Mouse (Mus musculus) T-cell, adult 2 months (primary cell): ENCODE results near the gene Mapk14.
"Not testable (repeated sequence)": the region's sequence is repeated elsewhere in the genome, so short reads cannot be mapped to it uniquely, and the experiment has no call there.

Experiments used
- DNase-seq: peaks from one replicate; pipeline ENCODE4 v3.0.0; 2022; ENCODE audit warnings: low spot score

Mapk14 gene

GRCm38 (mm10) chr17:28743145-28743866 is 52.2 kb downstream of the Mapk14 start:
- no peak for DNase-seq

GRCm38 (mm10) chr17:28743916-28744315 is 52.8 kb downstream of the Mapk14 start:
- no peak for DNase-seq

GRCm38 (mm10) chr17:28745773-28746172 is 54.6 kb downstream of the Mapk14 start:
- no peak for DNase-seq

GRCm38 (mm10) chr17:28748001-28748400 is 56.9 kb downstream of the Mapk14 start:
- DNase-seq: no peak

- peak; percentile 20 for DNase-seq
Observed at GRCm38 (mm10) chr17:28750580-28750979, 59.5 kb downstream of the Mapk14 start.

- DNase-seq: no peak
Observed at GRCm38 (mm10) chr17:28756447-28756846, 65.3 kb downstream of the Mapk14 start.

GRCm38 (mm10) chr17:28757470-28757869 is 66.3 kb downstream of the Mapk14 start:
- DNase-seq: no peak

- no peak for DNase-seq
Observed at GRCm38 (mm10) chr17:28760736-28761312, 69.7 kb downstream of the Mapk14 start.

- peak; percentile 69 for DNase-seq
Observed at GRCm38 (mm10) chr17:28761871-28762270, 70.7 kb downstream of the Mapk14 start.

DNA sequence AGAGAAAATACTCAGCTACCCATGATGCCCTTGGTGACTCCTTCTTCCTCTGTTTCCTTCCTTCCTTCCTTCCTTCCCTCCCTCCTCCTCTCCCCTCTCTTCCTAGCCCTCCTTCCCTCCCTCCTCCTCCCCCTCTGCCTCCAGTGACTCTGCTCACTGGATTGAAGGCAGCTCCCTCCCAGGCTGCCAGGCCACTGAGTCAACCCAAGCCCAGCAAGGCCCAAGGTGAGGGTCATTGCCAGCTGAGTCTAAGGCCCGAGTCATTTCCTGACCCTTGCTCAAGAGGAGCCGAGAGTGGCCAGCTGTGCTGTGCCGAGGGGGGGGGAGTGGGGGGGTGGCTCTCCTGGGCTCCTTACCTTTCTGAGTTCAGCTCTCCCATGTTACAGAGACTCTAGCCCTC is 75.1 kb downstream of the Mapk14 start:
- no peak for DNase-seq

DNA sequence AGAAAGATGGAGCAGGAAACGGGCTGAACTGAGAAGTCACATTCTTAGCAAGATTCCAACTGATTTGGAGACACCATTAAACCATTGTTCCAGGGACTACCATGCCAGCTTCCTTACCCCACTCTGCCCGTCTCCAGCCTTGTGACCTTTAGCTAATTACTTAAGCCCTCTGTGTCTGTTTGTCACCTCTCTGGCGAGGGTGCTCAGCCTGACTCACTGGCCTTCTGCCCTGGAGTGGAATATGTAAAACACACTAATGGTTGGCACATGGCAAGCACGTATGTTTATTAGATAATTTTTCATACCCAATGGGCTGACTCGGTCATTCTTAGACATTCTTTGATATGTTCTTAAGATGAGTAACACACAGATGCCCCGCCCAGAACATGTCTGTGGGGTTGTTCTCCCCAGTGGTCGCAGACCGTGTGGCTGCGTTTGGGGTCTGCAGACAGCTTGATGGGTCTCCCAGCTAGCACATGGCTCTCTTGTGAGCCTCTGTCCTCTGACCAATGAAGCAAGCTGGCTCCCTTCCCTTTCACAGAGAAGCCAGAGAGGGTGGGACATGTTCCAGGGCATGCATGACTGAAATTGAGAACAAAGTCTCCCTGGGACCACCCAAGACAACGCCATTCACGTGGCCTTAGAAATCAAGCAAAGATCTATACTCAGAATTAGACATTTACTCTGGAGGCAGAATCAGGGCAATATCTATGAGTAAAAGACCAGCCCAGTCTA is 75.8 kb downstream of the Mapk14 start:
- DNase-seq: no peak

GRCm38 (mm10) chr17:28769121-28769874 is 78.2 kb downstream of the Mapk14 start, which contains the start of gene Mapk13:
Gene Mapk13 (plus strand): TSS chr17:28769297.
- peak; percentile 20 for DNase-seq

GRCm38 (mm10) chr17:28769875-28770421 is 78.8 kb downstream of the Mapk14 start:
- peak; percentile 6 for DNase-seq

GRCm38 (mm10) chr17:28771289-28771688 is 80.2 kb downstream of the Mapk14 start:
- no peak for DNase-seq

DNA sequence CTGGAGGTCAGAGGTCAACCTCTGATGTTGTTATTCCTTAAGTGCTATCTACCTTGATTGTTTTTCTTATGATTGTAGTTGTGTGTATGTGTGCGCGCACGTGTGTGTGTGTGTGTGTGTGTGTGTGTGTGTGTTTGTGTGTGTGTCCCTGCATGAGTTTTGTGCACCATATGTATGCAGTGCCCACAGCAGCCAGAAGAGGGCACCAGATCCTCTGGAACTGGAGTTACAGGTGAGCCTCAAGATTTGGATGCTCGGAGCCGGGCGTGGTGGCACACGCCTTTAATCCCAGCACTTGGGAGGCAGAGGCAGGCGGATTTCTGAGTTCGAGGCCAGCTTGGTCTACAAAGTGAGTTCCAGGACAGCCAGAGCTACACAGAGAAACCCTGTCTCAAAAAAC is 83.2 kb downstream of the Mapk14 start:
- not testable (repeated sequence) for DNase-seq

- no peak for DNase-seq
Observed at GRCm38 (mm10) chr17:28775161-28775560, 84.0 kb downstream of the Mapk14 start.

DNA sequence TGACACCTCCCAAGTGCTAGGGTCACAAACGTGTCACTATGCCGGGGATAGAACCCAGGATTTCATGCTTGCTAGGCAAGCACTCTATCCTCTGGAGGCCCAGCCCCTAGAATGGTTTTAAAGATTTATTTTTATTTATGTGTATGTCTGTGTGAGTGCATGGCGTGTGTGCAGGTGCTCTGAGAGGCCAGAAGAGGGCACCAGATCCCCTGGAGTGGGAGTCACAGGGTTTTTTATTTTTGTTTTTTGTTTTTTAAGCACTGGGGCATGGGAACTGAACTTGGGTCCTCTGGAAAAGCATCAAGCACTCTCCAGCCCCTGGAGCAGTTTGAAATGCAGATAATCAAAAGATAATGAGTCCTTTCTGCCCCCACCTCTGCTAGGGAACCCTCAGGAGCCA is 85.7 kb downstream of the Mapk14 start:
- DNase-seq: no peak

GRCm38 (mm10) chr17:28777231-28778005 is 86.3 kb downstream of the Mapk14 start:
- no peak for DNase-seq

DNA sequence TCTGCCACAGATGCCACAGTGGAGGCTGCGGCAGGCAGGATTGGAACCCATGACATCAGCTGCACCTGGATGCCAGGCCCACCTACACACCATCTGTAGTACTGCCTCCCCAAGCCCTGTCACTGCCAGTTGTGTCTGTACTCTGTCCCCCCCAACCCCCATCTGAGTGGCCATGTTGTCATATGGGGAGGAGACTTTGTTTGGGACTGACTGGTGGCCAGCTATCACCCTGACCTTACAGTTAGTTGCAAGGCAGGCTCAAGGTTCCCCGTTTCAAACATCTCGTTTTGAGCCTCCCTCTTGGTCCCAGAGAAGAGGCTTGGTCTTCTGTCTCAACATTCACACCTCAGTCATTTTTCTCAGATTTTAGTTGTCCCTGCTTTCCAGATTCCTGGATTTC is 88.6 kb downstream of the Mapk14 start:
- DNase-seq: no peak

DNA sequence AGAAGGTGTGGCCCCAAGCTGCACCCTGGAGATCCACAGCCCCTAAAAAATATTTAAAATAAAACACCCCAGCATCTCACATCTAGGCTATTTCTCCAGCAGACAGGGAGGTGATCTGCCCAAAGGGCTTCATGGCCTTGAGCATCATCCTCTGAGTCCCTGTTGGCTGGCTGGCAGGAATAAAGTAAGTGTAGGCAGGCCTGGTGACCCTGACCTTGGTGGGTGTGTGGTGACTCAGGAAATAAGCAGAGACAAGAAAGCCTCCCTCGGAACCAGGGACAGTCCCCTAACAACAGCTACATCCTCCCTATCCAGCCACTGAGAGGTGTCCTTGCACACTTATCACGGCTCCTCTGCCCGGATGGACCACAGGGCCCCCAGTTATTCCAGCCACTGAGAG is 89.7 kb downstream of the Mapk14 start:
- no peak for DNase-seq
